Mouse (Mus musculus): Measurements from ENCODE around the gene Tvp23a.

GRCm38 (mm10) chr16:10471950-10472349 lies 24.8 kb upstream of the Tvp23a start:
- TF ChIP-seq CTCF (conservative IDR thresholded peaks at IDR 0.05; ENCODE audit: low read length) (no peak), POU5F1 (IDR thresholded peaks at IDR 0.05; ENCODE audit: borderline replicate concordance, low read length) (no peak), NANOG (IDR thresholded peaks at IDR 0.05; ENCODE audit: borderline replicate concordance, low read length) (no peak)

Measured in E14TG2a.4 (cell line).